Mouse (Mus musculus) spleen, postnatal 14 days (tissue): ENCODE results near the gene C1qtnf12.

Experiments used
- DNase-seq, 2 experiments: peaks; one replicate each; pipeline ENCODE4 v3.0.0; 2021 to 2022; ENCODE audit warnings: low spot score in 2 of 2

C1qtnf12 gene

GRCm38 (mm10) chr4:155993606-155994005 is 31.5 kb downstream of the C1qtnf12 start:
- DNase-seq, result no peak

DNA sequence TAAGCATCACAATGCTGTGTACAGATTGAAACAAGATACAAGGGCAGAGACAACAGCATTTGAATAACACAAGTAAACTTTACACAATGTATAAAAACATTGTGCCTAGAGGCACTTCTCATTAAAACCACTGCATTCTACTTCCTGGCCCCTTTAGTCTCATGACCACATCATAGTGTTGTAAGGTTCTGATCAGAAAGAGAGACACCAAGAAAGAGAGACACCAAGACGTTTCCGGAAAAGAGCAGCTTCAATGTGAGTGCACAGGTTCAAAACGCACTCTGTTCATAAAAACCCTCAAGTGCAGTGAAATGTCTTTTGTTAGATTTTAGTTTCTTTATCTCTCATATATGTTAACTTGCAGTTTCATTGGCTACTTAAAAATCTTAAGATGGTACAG is 42.0 kb downstream of the C1qtnf12 start:
- no peak for DNase-seq

DNA sequence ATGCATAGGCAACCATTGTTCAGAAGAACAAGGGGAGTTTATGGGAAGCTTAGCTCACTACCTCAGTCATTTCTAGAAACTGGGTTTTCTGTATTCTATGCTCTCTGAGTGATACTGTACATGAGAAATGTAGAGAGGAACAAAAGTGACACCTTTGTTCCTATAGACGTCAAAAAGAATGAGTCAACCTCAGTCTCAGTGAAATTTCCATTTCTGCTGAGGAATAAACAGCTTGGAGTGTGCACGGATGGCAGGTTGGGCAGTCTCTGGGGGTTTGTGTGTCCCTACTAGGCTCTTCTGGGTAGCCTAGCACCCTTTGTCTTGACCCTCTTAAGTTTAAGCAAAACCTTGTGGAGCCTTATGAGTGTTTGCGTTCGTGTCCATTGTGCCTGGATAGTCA is 46.3 kb downstream of the C1qtnf12 start:
- no peak for DNase-seq

- DNase-seq, result no peak
These were observed 51.5 kb downstream of the C1qtnf12 start, which contains the start of gene Tnfrsf4 for GRCm38 (mm10) chr4:156013637-156014036. Gene Tnfrsf4 (plus strand): TSS chr4:156013843.

GRCm38 (mm10) chr4:156014436-156014835 is 52.3 kb downstream of the C1qtnf12 start:
- no peak for DNase-seq
